Mouse (Mus musculus): ENCODE data around the gene Primpol. TPM values are rescaled to one million over a fixed set of nuclear protein-coding genes. Genes with fewer than 3 reads are reported as not detected.

Gene Primpol
- total RNA-seq (2023) = 10 to 100 TPM; 28.7 to 32.4 TPM

DNA sequence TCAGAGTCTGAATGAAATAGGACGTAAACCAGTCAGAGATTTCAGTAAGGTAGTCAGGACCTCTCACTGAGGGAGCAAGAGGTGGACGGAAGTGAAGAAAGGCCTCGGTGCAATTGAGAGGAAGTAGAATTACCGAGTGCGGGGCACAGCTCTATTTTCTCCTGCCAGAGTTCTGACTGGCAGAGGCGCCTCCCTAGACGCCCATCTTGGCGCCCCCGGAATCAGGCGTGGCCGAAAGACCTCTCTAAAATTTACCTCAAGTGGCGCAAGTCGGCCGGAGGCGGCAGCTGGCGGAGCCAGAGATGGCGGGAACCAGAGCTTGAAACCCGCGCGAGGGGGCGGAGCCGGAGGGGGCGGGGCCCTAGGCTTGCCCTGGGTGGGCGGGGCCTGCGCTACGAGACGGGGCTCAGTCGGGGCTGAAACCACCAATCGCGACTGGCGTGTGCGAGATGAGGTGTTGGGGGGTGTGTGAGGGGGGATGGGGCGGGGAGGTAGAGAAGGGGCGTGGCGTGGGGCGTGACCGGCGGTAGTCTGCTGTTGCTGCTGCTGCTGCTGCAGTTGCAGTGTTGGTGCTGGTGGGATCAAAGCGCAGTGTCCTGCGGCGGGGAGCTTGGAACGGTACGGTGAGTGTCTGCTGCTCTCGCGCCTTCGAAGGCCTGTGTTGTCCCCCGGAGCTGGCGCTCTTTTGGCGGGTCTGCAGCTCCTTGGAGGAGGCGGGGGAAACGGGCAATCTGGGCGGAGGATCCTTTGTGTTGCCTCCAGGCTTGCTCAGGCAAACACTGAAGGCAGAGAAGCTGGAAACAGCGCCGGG lies at the start of gene Primpol, which contains the start of gene Casp3:
Primpol (minus strand) TSS at position 334 of the 811 bp plus-strand sequence.
Casp3 (plus strand) TSS at position 413 of the 811 bp plus-strand sequence.

GRCm38 (mm10) chr8:46551615-46552440 lies 65.2 kb downstream of the Primpol start, which contains the start of gene Cenpu:
Cenpu (plus strand) TSS chr8:46552028.

Other genes starting within 250 kb of the Primpol start
- 10 to 100 TPM; 31.9 to 35.4 TPM for gene Acsl1, start 146.2 kb downstream of the Primpol start, total RNA-seq (2023)
- 10 to 100 TPM in 1 of 2 experiments, 1 to 10 TPM in 1; 6.7 to 15.2 TPM for gene Cenpu, start 65.2 kb downstream of the Primpol start, total RNA-seq (2023)
- 10 to 100 TPM; 11.9 to 20.9 TPM for gene Casp3, start 79 bp upstream of the Primpol start, total RNA-seq (2023)
- 100 to 1,000 TPM; 332 to 350 TPM for gene Irf2, start 122.5 kb upstream of the Primpol start, total RNA-seq (2023)

Data from B cell, adult 67 days (primary cell).